Mouse (Mus musculus): ENCODE results near the gene Cib4. TPM values are rescaled to one million over a fixed set of nuclear protein-coding genes. Genes with fewer than 3 reads are reported as not detected.
A peak's percentile ranks its signal among the peaks of the same experiment; 100 is the strongest.

The Cib4 gene
- not detected in 2 replicates for polyA plus RNA-seq (2016; fragmentation: Nextera tagmentation; extraction: Ambion mirVana)

DNA sequence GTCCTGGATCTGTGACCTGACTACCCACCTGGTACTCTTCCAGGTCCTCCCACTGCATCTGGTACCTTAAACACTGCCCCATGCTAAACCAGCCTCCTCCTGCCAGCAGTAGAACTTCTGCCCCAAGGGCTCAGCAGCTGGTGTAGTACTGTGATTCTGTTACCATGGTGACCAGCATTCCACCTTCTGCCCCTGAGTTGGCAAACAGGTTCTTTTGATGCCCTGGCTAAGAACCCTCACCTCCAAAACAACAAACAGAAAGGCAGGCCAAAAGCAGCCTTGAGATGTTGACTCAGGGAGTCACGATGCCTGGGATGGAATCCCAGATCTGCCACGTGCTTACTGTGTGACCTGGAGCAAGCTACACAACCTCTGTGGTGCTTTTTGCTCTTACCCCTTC lies at the start of gene Cib4:
TSS of gene Cib4 (minus strand) at position 139 of the 400 bp plus-strand sequence.
- Histone ChIP-seq H3K9me3 (no peaks in the 10 kb centered on the region), H3K36me3 (no peaks in the 10 kb centered on the region), H3K27ac (no peak within 1 kb of the TSS), H3K9ac (no peak within 1 kb of the TSS), H3K4me2 (replicated peaks) (no peak within 1 kb of the TSS), H3K4me1 (no peaks in the 10 kb centered on the region), H3K4me3 (no peak within 1 kb of the TSS), H3K27me3 (replicated peaks) (no peaks in the 10 kb centered on the region)
- no peak for ATAC-seq (ENCODE audit: low FRiP score, low read depth)
- WGBS = 65% methylated on average over 2 of the region's 2 CpGs

- Histone ChIP-seq H3K9me3 (no peaks in the 10 kb centered on the region), H3K9ac (no peak overlapping the region), H3K27ac (no peak overlapping the region), H3K36me3 (no peaks in the 10 kb centered on the region), H3K27me3 (replicated peaks) (peaks cover 11% of the 10 kb centered on the region), H3K4me1 (no peaks in the 10 kb centered on the region), H3K4me3 (no peak overlapping the region), H3K4me2 (replicated peaks) (no peak overlapping the region)
- ATAC-seq (ENCODE audit: low FRiP score, low read depth) = no peak
- 46% methylated on average over 6 of the region's 6 CpGs for WGBS
Measured at GRCm38 (mm10) chr5:30594953-30595560, 49.4 kb upstream of the Cib4 start.

- no peak overlapping the region for H3K4me2 ChIP-seq (replicated peaks)
- H3K27me3 ChIP-seq (replicated peaks) = peaks cover 22% of the 10 kb centered on the region
- 53% methylated on average over 10 of the region's 10 CpGs for WGBS
- H3K4me3 ChIP-seq = no peak overlapping the region
- H3K27ac ChIP-seq = no peak overlapping the region
- H3K36me3 ChIP-seq = no peaks in the 10 kb centered on the region
- H3K9me3 ChIP-seq = no peaks in the 10 kb centered on the region
- H3K4me1 ChIP-seq = peaks cover 4% of the 10 kb centered on the region
- no peak for ATAC-seq (ENCODE audit: low FRiP score, low read depth)
- no peak overlapping the region for H3K9ac ChIP-seq
Measured at GRCm38 (mm10) chr5:30593811-30594504, 48.3 kb upstream of the Cib4 start.

DNA sequence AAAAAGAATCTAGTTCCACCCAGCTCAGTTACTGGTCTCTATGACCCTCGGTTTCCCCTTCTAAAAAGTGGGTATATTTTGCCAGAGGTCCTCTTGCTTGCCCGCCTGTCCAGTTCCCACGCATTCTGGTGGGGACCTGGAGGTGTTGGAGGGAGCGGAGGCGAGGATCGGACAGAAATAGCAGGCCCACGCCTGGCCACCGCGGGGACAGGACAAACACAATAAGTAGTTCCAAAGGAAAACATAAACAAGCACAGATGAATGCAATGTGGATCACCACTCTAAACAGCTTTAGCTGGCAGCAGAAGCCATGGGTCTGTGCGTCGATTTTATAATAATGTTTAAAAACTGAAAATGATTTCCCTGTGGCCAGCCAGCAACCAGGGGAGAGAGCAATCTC lies 47.7 kb upstream of the Cib4 start:
- no peak overlapping the region for H3K4me3 ChIP-seq
- H3K9me3 ChIP-seq = no peaks in the 10 kb centered on the region
- no peak overlapping the region for H3K4me2 ChIP-seq (replicated peaks)
- no peak for ATAC-seq (ENCODE audit: low FRiP score, low read depth)
- WGBS = 86% methylated on average over 11 of the region's 11 CpGs
- peaks cover 28% of the 10 kb centered on the region for H3K27me3 ChIP-seq (replicated peaks)
- H3K27ac ChIP-seq = no peak overlapping the region
- no peaks in the 10 kb centered on the region for H3K36me3 ChIP-seq
- H3K9ac ChIP-seq = no peak overlapping the region
- peaks cover 10% of the 10 kb centered on the region for H3K4me1 ChIP-seq

DNA sequence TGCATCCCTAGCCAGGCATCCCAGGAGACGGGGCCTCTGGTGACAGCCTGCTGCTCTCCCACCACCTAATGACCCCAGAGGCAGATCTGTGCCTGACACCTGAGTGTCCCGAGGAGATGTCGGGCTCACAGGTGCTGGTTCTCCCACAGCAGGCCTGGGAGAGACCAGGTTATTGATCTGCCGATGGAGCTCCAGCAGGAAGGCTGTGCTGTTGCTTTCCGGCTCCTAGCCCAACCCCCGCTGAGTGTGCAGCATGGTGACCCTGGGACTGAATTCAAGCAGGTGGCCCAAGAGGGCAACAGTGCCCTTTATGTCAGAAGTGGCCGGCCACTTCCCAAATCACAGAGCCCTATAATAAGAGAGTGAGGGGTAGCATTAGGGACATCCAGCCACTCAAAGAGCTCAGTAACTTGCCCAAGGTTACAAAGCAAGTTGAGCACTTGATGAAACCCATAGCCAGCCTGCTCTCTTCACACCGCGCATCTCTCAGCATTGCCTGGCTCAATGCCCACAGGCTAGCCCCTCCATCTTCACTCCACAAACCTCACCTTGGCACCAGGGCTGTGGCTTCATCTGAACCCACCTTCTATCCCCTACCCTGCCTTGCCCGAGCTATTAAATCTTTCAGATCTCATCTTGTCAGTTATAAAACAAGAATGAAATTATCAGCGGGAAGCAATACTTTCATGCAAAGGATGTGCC lies 46.8 kb upstream of the Cib4 start:
- Histone ChIP-seq H3K36me3 (no peaks in the 10 kb centered on the region), H3K27ac (no peak overlapping the region), H3K9ac (no peak overlapping the region), H3K4me1 (peaks cover 14% of the 10 kb centered on the region), H3K4me2 (replicated peaks) (no peak overlapping the region), H3K27me3 (replicated peaks) (peaks cover 29% of the 10 kb centered on the region), H3K4me3 (no peak overlapping the region), H3K9me3 (no peaks in the 10 kb centered on the region)
- ATAC-seq (ENCODE audit: low FRiP score, low read depth) = no peak
- 78% methylated on average over 11 of the region's 11 CpGs for WGBS

DNA sequence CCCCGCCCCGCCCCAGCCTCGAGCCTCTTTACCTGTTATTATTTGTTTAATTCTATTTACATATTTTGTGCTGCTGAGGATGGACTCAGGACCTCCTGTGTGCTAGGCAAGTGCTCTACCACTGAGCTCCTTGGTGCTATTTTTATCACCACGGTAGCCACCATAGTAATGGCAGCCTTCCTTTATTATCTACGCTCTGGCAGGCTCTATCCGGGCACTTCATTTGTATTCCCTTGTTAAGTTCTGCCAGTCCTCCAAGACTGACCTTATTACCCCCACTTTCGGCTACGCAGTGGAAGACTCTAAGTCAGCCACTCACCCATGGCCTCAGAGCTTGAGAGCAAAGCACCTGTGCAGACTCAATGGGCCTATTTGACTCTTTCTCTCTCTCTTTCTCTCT lies 46.1 kb upstream of the Cib4 start:
- Histone ChIP-seq H3K27me3 (replicated peaks) (peaks cover 35% of the 10 kb centered on the region), H3K9ac (no peak overlapping the region), H3K9me3 (no peaks in the 10 kb centered on the region), H3K4me3 (no peak overlapping the region), H3K4me1 (peaks cover 14% of the 10 kb centered on the region), H3K27ac (no peak overlapping the region), H3K36me3 (no peaks in the 10 kb centered on the region), H3K4me2 (replicated peaks) (no peak overlapping the region)
- ATAC-seq (ENCODE audit: low FRiP score, low read depth) = no peak
- WGBS = 73% methylated on average over 8 of the region's 8 CpGs

- Histone ChIP-seq H3K27me3 (replicated peaks) (peaks cover 40% of the 10 kb centered on the region), H3K9me3 (no peaks in the 10 kb centered on the region), H3K36me3 (no peaks in the 10 kb centered on the region), H3K27ac (no peak overlapping the region), H3K4me3 (no peak overlapping the region), H3K9ac (no peak overlapping the region), H3K4me2 (replicated peaks) (no peak overlapping the region), H3K4me1 (peaks cover 14% of the 10 kb centered on the region)
- 63% methylated on average over 5 of the region's 5 CpGs for WGBS
- no peak for ATAC-seq (ENCODE audit: low FRiP score, low read depth)
Measured at GRCm38 (mm10) chr5:30591205-30591731, 45.6 kb upstream of the Cib4 start.

- 83% methylated on average over 5 of the region's 5 CpGs for WGBS
- no peak for ATAC-seq (ENCODE audit: low FRiP score, low read depth)
- Histone ChIP-seq H3K9ac (no peak overlapping the region), H3K4me2 (replicated peaks) (no peak overlapping the region), H3K36me3 (no peaks in the 10 kb centered on the region), H3K27me3 (replicated peaks) (peaks cover 43% of the 10 kb centered on the region), H3K4me1 (peaks cover 14% of the 10 kb centered on the region), H3K27ac (no peak overlapping the region), H3K4me3 (no peak overlapping the region), H3K9me3 (no peaks in the 10 kb centered on the region)
Measured at GRCm38 (mm10) chr5:30590231-30590630, 44.6 kb upstream of the Cib4 start.

GRCm38 (mm10) chr5:30589546-30589945 lies 43.9 kb upstream of the Cib4 start:
- WGBS = 85% methylated on average over 3 of the region's 3 CpGs
- Histone ChIP-seq H3K9ac (no peak overlapping the region), H3K4me3 (no peak overlapping the region), H3K27me3 (replicated peaks) (peaks cover 46% of the 10 kb centered on the region), H3K4me2 (replicated peaks) (peak overlapping the region; percentile 97; the same call in 1 of the 2 replicates), H3K27ac (no peak overlapping the region), H3K9me3 (no peaks in the 10 kb centered on the region), H3K36me3 (no peaks in the 10 kb centered on the region), H3K4me1 (peaks cover 14% of the 10 kb centered on the region)
- no peak for ATAC-seq (ENCODE audit: low FRiP score, low read depth)

- no peaks in the 10 kb centered on the region for H3K36me3 ChIP-seq
- peaks cover 14% of the 10 kb centered on the region for H3K4me1 ChIP-seq
- ATAC-seq (ENCODE audit: low FRiP score, low read depth) = no peak
- peak overlapping the region; percentile 97 for H3K4me2 ChIP-seq (replicated peaks)
- H3K27ac ChIP-seq = no peak overlapping the region
- H3K9me3 ChIP-seq = no peaks in the 10 kb centered on the region
- 30% methylated on average over 4 of the region's 4 CpGs for WGBS
- H3K9ac ChIP-seq = peak overlapping the region; percentile 67
- peaks cover 46% of the 10 kb centered on the region for H3K27me3 ChIP-seq (replicated peaks)
- H3K4me3 ChIP-seq = peak overlapping the region; percentile 52
Measured at GRCm38 (mm10) chr5:30589069-30589468, 43.4 kb upstream of the Cib4 start.

DNA sequence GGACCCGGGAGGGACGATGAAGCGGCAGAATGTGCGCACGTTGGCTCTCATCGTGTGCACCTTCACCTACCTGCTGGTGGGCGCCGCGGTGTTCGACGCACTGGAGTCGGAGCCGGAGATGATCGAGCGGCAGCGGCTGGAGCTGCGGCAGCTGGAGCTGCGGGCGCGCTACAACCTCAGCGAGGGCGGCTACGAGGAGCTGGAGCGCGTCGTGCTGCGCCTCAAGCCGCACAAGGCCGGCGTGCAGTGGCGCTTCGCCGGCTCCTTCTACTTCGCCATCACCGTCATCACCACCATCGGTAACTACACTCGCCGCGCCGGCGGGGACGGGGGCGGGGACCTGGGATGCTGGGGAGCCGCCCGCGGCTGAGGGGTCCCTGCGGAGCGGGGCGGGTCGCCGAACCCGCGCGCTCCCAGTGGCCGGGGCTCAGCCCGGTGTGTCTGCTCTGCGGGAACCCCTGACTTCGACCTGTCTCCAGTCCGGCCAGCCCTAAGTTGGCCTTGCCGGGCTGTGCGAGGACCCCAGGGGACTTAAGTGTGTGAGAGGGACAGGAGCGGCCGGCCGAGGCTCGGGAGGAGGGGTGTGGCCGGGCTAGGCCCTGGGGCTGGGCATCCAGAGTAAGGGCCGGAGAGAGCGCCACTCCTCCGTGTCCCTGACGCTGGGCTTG lies 42.8 kb upstream of the Cib4 start:
- Histone ChIP-seq H3K27me3 (replicated peaks) (peaks cover 46% of the 10 kb centered on the region), H3K9me3 (no peaks in the 10 kb centered on the region), H3K4me3 (peak overlapping the region; percentile 52), H3K4me2 (replicated peaks) (peak overlapping the region; percentile 97), H3K27ac (no peak overlapping the region), H3K4me1 (peaks cover 14% of the 10 kb centered on the region), H3K36me3 (no peaks in the 10 kb centered on the region), H3K9ac (peak overlapping the region; percentile 67)
- ATAC-seq (ENCODE audit: low FRiP score, low read depth) = peak; percentile 62
- under 1% methylated on average over 70 of the region's 70 CpGs for WGBS
